Mouse (Mus musculus): ENCODE results near the gene Sh3bp1. TPM values are rescaled to one million over a fixed set of nuclear protein-coding genes. Genes with fewer than 3 reads are reported as not detected.
A peak's percentile ranks its signal among the peaks of the same experiment; 100 is the strongest.

Gene Sh3bp1
- polyA plus RNA-seq, 1 experiment = 3.3 TPM

- H3K27me3 ChIP-seq (ENCODE audit: control insufficient read depth, insufficient read depth, low read length) = no peaks in the 10 kb centered on the region
- no peak for TF ChIP-seq CTCF (IDR thresholded peaks at IDR 0.05; ENCODE audit: control insufficient read depth, insufficient read depth, insufficient replicate concordance, low read depth, low read length)
- no peak overlapping the region for H3K27ac ChIP-seq (ENCODE audit: control insufficient read depth, insufficient read depth, low read depth, low read length)
- no peak overlapping the region for H3K4me3 ChIP-seq (ENCODE audit: control insufficient read depth, low read depth, low read length)
- H3K4me1 ChIP-seq (ENCODE audit: control insufficient read depth, insufficient read depth, low read length) = peaks cover 10% of the 10 kb centered on the region
- no peaks in the 10 kb centered on the region; the same call in 1 of the 2 replicates for H3K36me3 ChIP-seq (ENCODE audit: control insufficient read depth, insufficient read depth, low read length)
These were observed 3.8 kb upstream of the Sh3bp1 start for GRCm38 (mm10) chr15:78895741-78896140.

DNA sequence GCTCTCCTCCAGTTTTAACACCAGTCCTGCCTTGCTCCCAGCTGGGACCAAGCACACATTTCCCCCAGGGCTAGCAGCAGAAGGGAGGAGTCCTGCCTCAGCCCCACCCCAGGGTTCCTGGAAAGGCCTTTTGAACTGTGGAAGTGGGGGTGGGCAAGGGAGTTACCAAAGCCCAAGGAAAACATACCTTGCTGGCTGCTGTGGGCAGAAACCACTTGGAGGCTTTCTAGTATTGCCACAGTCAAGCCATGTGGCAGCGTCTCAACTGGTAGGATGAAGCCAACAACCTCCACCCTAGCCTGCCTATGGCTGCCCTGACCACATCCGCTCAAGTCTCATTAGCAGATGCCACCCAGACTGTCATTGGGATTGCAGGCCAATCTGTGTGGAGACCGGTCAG, 3.4 kb upstream of the Sh3bp1 start:
- Histone ChIP-seq H3K4me1 (ENCODE audit: control insufficient read depth, insufficient read depth, low read length) (peaks cover 13% of the 10 kb centered on the region), H3K36me3 (ENCODE audit: control insufficient read depth, insufficient read depth, low read length) (no peaks in the 10 kb centered on the region; the same call in 1 of the 2 replicates), H3K27ac (ENCODE audit: control insufficient read depth, insufficient read depth, low read depth, low read length) (no peak overlapping the region), H3K4me3 (ENCODE audit: control insufficient read depth, low read depth, low read length) (no peak overlapping the region), H3K27me3 (ENCODE audit: control insufficient read depth, insufficient read depth, low read length) (no peaks in the 10 kb centered on the region)
- TF ChIP-seq CTCF (IDR thresholded peaks at IDR 0.05; ENCODE audit: control insufficient read depth, insufficient read depth, insufficient replicate concordance, low read depth, low read length) (no peak), POLR2A (IDR thresholded peaks at IDR 0.05; ENCODE audit: control insufficient read depth, low read depth, low read length) (no peak)

DNA sequence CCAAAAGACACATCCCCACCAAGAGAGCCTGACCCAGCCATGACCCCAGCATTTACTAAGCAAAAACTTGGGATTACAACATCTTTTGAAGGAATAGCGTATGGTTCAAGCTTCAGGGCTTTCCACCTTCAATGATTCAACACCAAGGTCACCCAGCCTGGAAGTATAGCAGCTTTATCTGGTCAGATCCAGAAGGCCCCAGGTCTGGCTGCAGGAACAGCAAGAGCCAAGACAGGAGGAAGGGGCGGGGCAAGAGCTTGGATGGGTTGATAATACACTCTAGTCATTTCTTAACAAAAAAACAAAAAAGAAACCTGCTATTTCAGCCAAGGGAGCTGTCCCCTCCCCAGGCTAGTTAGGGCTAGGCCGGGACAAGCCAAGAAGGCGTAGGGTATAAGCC, 2.1 kb upstream of the Sh3bp1 start:
- Histone ChIP-seq H3K4me3 (ENCODE audit: control insufficient read depth, low read depth, low read length) (no peak overlapping the region), H3K27me3 (ENCODE audit: control insufficient read depth, insufficient read depth, low read length) (no peaks in the 10 kb centered on the region), H3K4me1 (ENCODE audit: control insufficient read depth, insufficient read depth, low read length) (peaks cover 16% of the 10 kb centered on the region), H3K27ac (ENCODE audit: control insufficient read depth, insufficient read depth, low read depth, low read length) (no peak overlapping the region), H3K36me3 (ENCODE audit: control insufficient read depth, insufficient read depth, low read length) (no peaks in the 10 kb centered on the region; the same call in 1 of the 2 replicates)
- TF ChIP-seq CTCF (IDR thresholded peaks at IDR 0.05; ENCODE audit: control insufficient read depth, insufficient read depth, insufficient replicate concordance, low read depth, low read length) = no peak
- no peak for TF ChIP-seq POLR2A (IDR thresholded peaks at IDR 0.05; ENCODE audit: control insufficient read depth, low read depth, low read length)

- H3K4me1 ChIP-seq (ENCODE audit: control insufficient read depth, insufficient read depth, low read length) = peaks cover 16% of the 10 kb centered on the region
- H3K27ac ChIP-seq (ENCODE audit: control insufficient read depth, insufficient read depth, low read depth, low read length) = no peak overlapping the region
- TF ChIP-seq CTCF (IDR thresholded peaks at IDR 0.05; ENCODE audit: control insufficient read depth, insufficient read depth, insufficient replicate concordance, low read depth, low read length) (no peak), POLR2A (IDR thresholded peaks at IDR 0.05; ENCODE audit: control insufficient read depth, low read depth, low read length) (no peak)
- no peaks in the 10 kb centered on the region for H3K27me3 ChIP-seq (ENCODE audit: control insufficient read depth, insufficient read depth, low read length)
- H3K4me3 ChIP-seq (ENCODE audit: control insufficient read depth, low read depth, low read length) = no peak overlapping the region
- H3K36me3 ChIP-seq (ENCODE audit: control insufficient read depth, insufficient read depth, low read length) = no peaks in the 10 kb centered on the region; the same call in 1 of the 2 replicates
These were observed 1.0 kb upstream of the Sh3bp1 start for GRCm38 (mm10) chr15:78898507-78899001.

GRCm38 (mm10) chr15:78899409-78899739, 194 bp upstream of the Sh3bp1 start, which contains the start of gene Gm49510:
TSS of gene Gm49510 (plus strand) at chr15:78899667.
- Histone ChIP-seq H3K27me3 (ENCODE audit: control insufficient read depth, insufficient read depth, low read length) (no peaks in the 10 kb centered on the region), H3K36me3 (ENCODE audit: control insufficient read depth, insufficient read depth, low read length) (no peaks in the 10 kb centered on the region; the same call in 1 of the 2 replicates), H3K27ac (ENCODE audit: control insufficient read depth, insufficient read depth, low read depth, low read length) (peak within 1 kb of the TSS; percentile 26; the same call in 1 of the 2 replicates), H3K4me3 (ENCODE audit: control insufficient read depth, low read depth, low read length) (peak within 1 kb of the TSS; percentile 64), H3K4me1 (ENCODE audit: control insufficient read depth, insufficient read depth, low read length) (peaks cover 11% of the 10 kb centered on the region)
- TF ChIP-seq CTCF (IDR thresholded peaks at IDR 0.05; ENCODE audit: control insufficient read depth, insufficient read depth, insufficient replicate concordance, low read depth, low read length) (no peak), POLR2A (IDR thresholded peaks at IDR 0.05; ENCODE audit: control insufficient read depth, low read depth, low read length) (no peak)

GRCm38 (mm10) chr15:78900585-78901421, 1.2 kb downstream of the Sh3bp1 start:
- no peak for TF ChIP-seq CTCF (IDR thresholded peaks at IDR 0.05; ENCODE audit: control insufficient read depth, insufficient read depth, insufficient replicate concordance, low read depth, low read length)
- TF ChIP-seq POLR2A (IDR thresholded peaks at IDR 0.05; ENCODE audit: control insufficient read depth, low read depth, low read length) = no peak
- Histone ChIP-seq H3K4me1 (ENCODE audit: control insufficient read depth, insufficient read depth, low read length) (peaks cover 9% of the 10 kb centered on the region), H3K36me3 (ENCODE audit: control insufficient read depth, insufficient read depth, low read length) (no peaks in the 10 kb centered on the region), H3K27me3 (ENCODE audit: control insufficient read depth, insufficient read depth, low read length) (no peaks in the 10 kb centered on the region), H3K27ac (ENCODE audit: control insufficient read depth, insufficient read depth, low read depth, low read length) (no peak overlapping the region), H3K4me3 (ENCODE audit: control insufficient read depth, low read depth, low read length) (no peak overlapping the region)

DNA sequence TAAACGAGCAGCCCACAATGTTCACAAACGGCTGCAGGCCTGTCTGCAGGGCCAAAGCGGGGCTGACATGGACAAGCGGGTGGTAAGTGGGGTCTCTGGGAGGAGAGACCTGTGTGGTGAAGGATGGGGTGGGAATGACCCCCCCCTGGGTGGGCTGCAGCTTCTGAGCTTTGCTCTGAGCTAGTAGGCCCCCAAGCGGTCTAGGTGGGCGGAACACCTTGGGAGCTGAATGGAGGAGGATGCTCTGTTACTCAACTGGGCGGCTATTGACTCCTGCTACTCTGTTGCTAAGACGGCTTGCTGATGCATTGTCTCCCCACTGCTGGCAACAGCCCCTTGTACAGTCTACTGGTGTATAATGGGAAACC, 1.8 kb downstream of the Sh3bp1 start:
- TF ChIP-seq POLR2A (IDR thresholded peaks at IDR 0.05; ENCODE audit: control insufficient read depth, low read depth, low read length) = no peak
- no peak; the same call in 1 of the 2 replicates for TF ChIP-seq CTCF (IDR thresholded peaks at IDR 0.05; ENCODE audit: control insufficient read depth, insufficient read depth, insufficient replicate concordance, low read depth, low read length)
- Histone ChIP-seq H3K4me3 (ENCODE audit: control insufficient read depth, low read depth, low read length) (no peak overlapping the region), H3K36me3 (ENCODE audit: control insufficient read depth, insufficient read depth, low read length) (no peaks in the 10 kb centered on the region), H3K27me3 (ENCODE audit: control insufficient read depth, insufficient read depth, low read length) (no peaks in the 10 kb centered on the region), H3K27ac (ENCODE audit: control insufficient read depth, insufficient read depth, low read depth, low read length) (no peak overlapping the region), H3K4me1 (ENCODE audit: control insufficient read depth, insufficient read depth, low read length) (peaks cover 9% of the 10 kb centered on the region)
